Mouse (Mus musculus) C2C12 (cell line): ENCODE results near the gene Pou2f3.

Experiments used
- CEBPB ChIP-seq: IDR thresholded peaks from one replicate; pipeline ENCODE4 v1.6.1; 2011; ENCODE audit warnings: low read depth, mild to moderate bottlenecking, control low read depth, moderate library complexity
- CTCF ChIP-seq: IDR thresholded peaks from one replicate; pipeline ENCODE4 v1.5.1; 2011; ENCODE audit not compliant: control insufficient read depth, insufficient read depth, insufficient read length
- FOSL1 ChIP-seq: IDR thresholded peaks from one replicate; pipeline ENCODE4 v1.8.0; 2011; ENCODE audit warnings: mild to moderate bottlenecking, low read length; ENCODE audit not compliant: poor library complexity, insufficient read depth, severe bottlenecking
- MAX ChIP-seq: IDR thresholded peaks from one replicate; pipeline ENCODE4 v1.6.1; 2011; ENCODE audit warnings: mild to moderate bottlenecking, control low read depth
- MYOD1 ChIP-seq: IDR thresholded peaks from one replicate; pipeline ENCODE4 v1.6.1; 2011; ENCODE audit warnings: low read depth; ENCODE audit not compliant: control insufficient read depth, insufficient read length
- MYOG ChIP-seq: IDR thresholded peaks from one replicate; pipeline ENCODE4 v1.6.1; 2011; ENCODE audit not compliant: control insufficient read depth, insufficient read length; ENCODE audit errors: extremely low read depth
- USF1 ChIP-seq: IDR thresholded peaks from one replicate; pipeline ENCODE4 v1.6.1; 2011; ENCODE audit warnings: low read depth, mild to moderate bottlenecking, control low read depth, moderate library complexity

- TF ChIP-seq CTCF, result no peak
- no peak for TF ChIP-seq FOSL1
- no peak for TF ChIP-seq USF1
- TF ChIP-seq MYOG, result no peak
- TF ChIP-seq MAX, result no peak
- TF ChIP-seq MYOD1, result no peak
- no peak for TF ChIP-seq CEBPB
These were observed 106.4 kb downstream of the Pou2f3 start for GRCm38 (mm10) chr9:43103675-43104299.
